Mouse (Mus musculus) bone marrow, adult 2 months (tissue): ENCODE measurements around the gene Il1r2.

ENCODE experiments used
- CTCF ChIP-seq: fragments of 200-500 bp; IDR thresholded peaks from 2 replicates; pipeline ENCODE4 v1.5.1; 2011; ENCODE audit warnings: low read length, control low read depth; ENCODE audit not compliant: control insufficient read depth, insufficient read depth
- POLR2A ChIP-seq: fragments of 200-500 bp; IDR thresholded peaks from 2 replicates; pipeline ENCODE4 v1.6.1; 2011; ENCODE audit warnings: low read depth, mild to moderate bottlenecking, control low read depth, low read length, borderline replicate concordance; ENCODE audit not compliant: control insufficient read depth

DNA sequence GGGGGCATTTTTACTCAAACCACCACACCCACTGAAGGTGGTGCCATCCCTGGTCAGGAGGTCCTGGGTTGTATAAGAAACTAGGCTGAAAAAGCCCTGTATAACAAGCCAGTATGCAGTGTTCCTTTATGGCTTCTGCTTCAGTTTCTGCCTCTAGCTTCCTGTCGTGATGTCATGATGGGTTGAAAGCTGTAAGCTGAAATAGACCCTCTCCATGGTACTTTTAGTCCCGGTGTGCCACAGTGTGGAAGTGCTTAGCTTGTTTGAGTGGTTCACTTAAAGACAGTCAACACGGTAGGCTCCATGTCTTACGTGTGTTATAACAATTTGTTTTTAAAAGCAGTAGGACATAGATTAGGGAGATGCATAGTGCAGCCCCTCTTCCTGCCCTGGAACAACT, 32.4 kb downstream of the Il1r2 start:
- TF ChIP-seq CTCF, result no peak
- TF ChIP-seq POLR2A, result no peak
